Mouse (Mus musculus) gastrocnemius, adult 8-10 months (tissue): ENCODE measurements around the gene Ada. TPM values are rescaled to one million over a fixed set of nuclear protein-coding genes. Genes with fewer than 3 reads are reported as not detected.
A peak's percentile ranks its signal among the peaks of the same experiment; 100 is the strongest.

Experiments
- DNase-seq, 2 experiments: peaks; one replicate each; pipeline ENCODE4 v3.0.0; 2022; ENCODE audit warnings: low spot score in 2 of 2
- total RNA-seq, 4 experiments: library from RNA; stranded (reverse); gene quantifications; 2 replicates each; pipeline ENCODE4 v1.2.4; 2022

The Ada gene
- total RNA-seq, 4 experiments from 2014 or later: 0.34 to 1.2 (median 0.62) TPM; not detected in 1

DNA sequence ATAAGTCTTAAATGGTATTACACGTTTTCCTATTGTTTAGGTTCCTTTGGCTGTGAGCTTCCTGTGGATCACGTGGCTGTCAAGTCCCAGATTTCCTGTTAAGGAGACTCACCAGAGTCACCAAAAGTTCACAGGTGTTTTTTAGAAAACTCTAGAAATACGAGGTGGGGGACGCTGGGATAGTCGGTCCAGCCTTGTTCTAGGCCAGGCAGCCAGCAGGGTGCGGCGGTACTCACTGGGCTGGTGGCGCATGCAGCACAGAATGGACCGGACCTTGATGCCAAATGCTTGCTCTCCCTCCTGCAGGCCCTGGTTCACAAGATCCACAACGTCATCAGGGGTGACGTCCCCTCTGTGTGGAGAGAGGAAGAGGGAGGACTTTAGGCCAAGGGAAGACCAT lies 18.0 kb downstream of the Ada start:
- DNase-seq: no peak

DNA sequence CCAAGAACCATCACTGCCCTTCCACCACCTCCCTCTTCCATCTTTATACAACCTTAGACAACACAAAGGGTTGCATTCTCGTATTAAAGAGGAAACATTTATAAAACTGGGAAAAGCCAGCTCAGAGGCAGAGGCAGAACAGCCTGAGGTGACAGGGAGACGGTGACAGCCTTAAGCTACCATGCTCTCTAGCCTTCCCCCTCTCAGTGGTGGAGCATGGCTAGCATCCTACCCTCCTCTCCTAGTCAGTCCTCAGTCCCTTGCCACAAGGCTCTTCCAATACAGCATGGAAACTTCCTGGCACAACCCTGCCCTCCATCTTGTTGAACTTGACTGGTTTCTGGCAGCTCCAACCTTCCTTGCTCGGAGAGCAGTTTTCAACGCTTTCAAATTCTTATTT lies 21.7 kb downstream of the Ada start:
- DNase-seq: no peak

DNA sequence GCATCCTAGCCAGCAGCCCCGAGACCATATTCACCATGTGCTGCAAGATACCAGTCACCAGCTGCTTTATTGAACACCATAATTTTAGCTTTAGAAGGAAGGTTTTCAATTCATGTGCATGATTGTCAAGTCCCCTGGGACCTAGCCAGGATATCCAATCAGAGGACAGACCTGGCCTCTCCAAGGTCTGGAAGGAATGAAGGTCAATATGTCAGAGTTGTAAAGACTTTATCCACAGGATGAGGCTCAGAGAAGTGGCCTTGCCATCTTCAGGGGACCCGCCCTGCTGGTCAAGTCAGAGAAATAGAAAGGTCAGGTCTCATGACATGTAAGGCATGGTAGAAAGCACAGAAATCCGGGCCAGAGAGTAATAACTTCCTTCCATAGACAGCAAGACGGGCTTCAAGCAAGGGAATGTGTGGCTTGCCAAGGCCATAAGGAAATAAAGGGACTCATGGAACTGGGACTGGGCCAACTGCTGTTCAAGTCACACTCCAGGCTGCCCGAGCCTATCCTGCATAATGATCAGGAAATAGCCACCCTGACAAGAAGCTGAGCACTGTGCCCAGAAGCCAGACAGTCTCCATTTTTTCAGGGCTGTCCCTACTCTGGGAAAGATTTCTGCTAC lies 23.2 kb downstream of the Ada start:
- no peak for DNase-seq

DNA sequence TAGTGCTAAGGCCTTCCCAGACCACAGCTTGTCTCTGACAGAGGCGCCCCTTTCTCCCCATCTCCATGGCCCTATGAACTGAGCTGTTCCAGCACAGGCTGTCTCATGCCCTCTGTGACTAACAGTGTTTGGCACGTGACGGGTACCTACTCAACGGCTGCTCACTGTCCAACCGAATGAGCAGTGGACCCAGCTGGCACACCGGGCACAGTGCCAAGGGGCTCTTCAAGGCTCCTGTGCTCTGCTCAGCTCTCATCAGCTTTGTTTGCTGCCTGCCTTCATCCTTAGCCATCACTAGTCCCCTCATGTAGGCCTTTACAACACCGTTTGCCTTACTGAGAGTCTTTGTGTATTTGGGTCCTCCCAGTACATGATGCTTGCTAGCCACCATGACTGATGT lies 27.5 kb downstream of the Ada start:
- DNase-seq: no peak

DNA sequence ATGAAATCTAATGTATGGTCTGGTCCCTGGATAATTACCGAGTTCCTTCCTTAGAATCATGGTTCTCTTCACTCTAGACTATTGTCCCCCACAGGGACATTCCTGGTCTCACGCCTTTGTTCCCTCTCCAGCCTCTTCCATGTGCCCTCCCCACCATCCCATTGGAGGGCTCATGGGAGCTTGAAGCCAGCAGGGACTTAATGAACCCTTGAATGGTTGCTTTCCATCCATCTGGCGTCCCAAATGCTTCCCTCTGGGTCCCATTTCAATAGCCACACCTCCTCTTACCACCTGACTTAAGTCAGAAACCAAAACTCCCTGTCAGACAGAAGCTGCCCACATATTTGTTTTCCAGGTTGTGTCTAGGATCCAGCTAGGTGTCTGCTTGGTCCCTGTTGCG lies 30.4 kb downstream of the Ada start:
- no peak for DNase-seq

DNA sequence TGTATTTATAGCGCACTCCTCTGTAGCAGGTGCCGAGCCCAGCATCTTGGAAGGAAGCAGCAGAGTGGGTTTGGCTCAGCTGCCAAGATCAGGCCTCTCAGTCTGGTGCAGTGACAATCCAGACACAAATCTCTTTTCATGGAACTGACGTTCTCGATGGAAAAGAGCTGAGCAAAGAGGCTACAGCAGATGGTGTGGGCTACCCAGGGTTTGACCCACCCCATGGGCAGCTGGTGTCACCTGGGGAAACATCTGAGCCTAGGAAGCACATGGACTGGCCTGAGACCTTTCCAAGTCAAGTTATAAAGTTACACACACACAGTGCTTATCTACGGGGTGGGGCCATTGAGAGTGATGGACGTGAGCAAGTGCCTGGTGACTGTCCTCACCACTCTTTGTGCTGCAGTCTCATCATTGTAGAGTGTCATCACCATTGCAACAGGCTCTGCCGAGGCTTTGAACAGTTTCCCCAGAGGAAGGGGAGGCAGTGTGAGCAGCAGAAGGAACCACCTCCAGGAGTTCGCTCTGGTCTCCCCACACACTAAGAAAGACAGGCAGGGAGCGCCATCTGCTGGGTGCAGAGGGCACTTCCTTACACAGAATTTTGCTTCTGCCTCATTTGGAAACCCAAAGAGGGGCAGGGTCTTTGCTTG lies 31.0 kb downstream of the Ada start:
- DNase-seq: peak; percentile 59 to 66

DNA sequence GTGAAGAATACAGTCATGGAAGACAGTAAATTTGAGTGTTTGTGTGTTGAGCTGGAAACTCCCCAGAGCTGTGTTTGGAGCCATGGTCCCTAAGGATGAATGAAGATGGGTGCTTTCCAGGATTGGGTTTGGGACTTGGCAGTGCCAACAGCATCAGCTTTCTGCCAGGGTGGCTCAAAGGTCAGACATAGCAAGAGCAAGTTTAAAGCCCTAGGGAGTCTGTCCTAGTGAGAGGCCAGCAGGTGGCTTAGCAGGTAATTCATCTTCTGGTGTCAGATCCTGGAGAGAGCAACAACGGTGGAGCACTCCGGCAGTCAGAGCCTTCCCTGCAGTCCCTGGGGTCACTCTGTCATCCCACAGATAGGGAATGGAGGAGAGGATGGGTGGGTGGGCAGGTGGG lies 31.5 kb downstream of the Ada start:
- peak in 1 of 2 experiments; percentile 44 for DNase-seq

DNA sequence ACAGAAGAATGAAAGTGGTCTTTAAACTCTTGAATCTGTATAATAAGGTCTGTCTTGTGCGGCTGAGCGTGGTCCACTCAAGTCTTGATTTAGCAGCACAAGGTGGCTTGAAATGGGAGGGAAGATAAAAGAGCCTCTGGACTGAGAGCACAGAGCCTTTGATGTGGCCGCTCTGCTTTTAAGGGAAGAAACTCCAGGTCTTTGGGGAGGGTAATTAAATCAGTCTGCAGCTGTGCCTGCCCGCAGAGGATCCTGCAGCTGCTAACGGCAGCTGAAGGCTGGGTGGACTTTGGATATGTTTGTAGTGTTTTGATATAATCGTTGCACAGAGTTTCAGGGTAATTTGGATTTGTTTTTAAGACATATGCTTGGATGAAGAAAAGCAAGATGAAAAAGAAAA lies 33.2 kb downstream of the Ada start:
- no peak for DNase-seq

DNA sequence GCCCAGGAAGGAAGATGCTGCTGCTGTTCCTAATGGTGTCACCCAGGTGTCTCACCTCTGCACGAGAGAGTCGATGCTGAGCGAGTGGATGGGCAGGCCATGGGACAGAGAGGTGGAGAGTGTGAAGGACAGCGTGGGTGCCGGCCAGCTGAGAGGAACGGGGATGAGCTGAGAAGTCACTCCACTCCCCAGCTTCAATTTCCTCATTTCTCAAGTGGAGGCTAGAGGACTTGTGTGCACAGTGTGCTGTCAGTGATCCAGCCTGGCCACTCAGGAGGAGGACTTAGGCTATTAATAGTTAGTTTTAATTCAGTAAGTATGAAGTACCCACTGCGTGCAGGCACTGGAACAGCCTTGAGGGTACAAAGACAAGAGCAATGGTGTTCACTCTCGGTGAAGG lies 33.6 kb downstream of the Ada start:
- peak in 1 of 2 experiments; percentile 26 for DNase-seq

DNA sequence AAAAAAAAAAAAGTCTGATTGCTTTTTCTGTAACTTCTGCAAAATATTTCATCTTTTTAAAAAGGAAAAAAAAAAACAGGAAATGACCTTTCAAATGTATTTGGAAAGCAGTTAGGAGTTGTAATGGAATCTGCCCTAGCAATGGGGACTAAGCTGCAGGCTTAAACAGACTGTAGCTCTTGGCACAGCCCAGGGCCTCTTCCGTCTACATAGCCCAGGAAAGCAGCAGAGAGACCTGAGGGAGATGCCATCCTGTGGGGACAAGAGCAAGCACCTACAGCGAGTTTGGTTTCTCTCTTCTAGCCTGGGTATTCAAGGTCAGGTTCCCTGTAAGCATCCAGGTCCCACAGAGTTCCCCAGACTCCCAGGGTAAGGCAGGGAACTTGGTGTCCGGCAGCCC lies 36.7 kb downstream of the Ada start:
- DNase-seq: no peak

DNA sequence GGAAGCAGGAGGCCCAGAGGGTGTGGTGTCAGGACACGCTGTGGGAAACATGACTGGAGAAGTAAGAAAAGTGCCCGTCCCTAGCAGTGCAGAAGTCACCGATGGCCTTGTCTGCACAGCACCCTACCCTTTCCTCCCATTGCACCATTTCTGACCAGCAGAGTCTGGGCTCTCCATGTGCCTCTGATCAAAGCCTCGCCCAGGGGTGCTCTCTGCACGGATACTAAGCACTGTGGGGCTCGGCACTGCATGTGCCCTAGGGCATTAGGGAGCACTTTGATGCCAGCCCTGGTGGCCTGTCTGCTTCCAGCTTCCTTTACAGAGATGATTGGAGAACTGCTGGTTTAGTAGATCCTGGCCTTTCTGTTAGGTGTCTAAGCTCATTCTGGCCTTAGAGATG lies 37.2 kb downstream of the Ada start:
- no peak for DNase-seq

DNA sequence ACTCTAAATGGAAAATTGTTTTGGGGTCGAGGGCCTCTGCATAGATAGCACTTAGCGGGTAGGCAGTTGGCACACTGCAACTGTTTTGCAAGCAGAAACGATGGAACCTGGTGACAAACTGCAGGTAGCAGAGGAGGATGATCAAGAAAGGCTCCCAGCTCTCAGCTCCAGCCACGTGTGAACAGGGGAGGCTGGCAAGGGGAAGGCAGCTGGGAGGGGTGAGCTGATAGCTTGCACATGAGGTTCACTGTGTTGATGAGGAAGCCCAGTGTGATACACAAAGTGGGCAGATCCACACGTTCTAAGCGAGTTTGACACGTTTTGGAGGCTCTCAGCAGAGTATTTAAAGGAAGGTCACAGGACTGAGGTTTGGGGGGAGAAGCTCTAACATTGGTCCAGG lies 37.6 kb downstream of the Ada start:
- no peak for DNase-seq

DNA sequence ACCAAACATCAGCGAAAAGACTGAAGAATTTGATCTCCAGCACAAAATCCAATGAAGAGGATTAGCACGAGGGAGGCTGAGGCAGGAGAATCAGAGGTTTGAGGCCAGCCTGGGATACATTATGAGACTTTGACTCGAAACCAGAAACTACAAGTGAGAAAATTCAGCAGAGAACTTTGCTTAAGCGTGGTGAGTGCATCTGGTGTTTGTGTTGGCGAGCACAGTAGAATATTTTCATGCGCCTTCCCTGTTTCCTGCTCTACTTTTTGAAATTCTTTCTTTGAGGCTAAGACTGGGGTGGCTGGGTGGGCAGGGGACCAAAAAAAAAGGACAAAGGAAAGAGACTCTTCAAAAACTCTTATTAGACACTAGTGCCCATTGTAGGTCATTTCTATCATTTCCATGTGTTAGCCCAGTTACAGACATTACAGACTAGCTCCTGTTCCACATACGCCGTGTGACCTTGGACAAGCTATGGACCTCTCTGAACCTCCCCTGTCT lies 38.6 kb downstream of the Ada start:
- no peak for DNase-seq

DNA sequence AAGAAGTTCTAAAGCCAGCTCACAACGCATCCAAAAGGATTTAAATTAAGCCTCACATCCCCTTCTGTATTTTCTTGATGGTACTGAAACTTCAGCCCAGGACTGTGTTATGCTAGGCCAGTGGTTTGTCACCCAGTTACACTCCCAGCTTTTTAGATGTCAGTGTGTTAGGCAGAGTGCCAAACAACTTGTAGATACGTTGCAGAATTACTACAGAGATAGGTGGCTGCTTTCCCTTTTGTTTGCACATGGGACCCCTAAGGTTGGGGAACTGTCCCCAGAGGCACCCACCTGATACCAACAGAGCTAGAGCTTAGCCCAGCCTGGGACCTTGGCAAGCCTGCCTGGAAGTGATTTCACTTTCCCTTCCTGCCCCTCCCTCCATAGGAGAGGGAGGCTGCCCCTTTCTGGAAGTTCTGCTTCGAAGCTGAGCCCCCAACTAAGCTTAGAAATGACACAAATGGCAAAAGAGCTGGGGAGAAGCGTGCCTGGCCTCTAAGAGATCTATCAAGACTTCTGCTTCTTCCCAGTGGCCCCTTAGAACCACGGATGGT lies 39.4 kb downstream of the Ada start:
- DNase-seq: no peak

DNA sequence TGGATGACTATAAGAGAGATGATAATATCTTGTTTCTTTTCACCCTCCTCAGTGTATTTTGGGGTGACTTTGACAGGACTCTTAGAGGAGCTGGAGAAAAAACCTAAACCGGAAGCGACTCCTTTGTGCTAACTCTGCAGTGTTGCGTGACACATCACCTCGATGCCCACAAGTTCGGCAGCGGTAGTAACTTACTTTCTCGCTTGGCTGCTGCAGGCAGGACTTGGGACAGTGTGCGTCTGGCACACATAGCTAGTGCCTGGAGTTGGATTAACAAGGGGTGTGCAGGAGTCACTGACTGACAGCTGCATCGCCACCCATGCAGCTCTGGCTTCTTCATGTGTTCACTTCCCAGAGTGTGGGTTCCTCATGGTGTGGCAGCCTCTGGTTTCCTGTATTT lies 40.0 kb downstream of the Ada start:
- DNase-seq: no peak

DNA sequence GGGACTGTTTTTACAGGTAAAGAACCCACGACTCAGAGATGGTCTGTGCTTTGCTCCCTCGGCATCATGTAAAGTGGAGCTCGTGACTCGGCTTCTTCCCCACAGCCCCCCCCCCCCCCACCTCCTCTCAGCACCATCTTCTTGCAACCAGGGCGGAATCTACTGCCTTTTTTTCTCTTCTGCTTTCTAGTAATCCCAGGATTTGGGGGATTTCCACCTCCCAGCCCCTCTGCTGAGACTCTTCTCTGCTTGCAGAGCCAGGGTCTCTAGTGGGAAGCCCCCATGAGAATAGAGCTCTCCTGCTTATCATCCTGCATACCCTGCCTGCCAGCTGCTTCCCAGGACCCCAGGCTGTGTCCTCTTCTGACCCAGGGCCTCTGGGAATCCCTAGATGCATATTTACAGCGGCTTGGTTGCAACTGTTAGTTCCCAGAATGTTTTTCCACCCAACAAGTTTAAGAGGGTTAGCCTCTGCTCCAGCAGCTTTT lies 41.2 kb downstream of the Ada start:
- no peak for DNase-seq

DNA sequence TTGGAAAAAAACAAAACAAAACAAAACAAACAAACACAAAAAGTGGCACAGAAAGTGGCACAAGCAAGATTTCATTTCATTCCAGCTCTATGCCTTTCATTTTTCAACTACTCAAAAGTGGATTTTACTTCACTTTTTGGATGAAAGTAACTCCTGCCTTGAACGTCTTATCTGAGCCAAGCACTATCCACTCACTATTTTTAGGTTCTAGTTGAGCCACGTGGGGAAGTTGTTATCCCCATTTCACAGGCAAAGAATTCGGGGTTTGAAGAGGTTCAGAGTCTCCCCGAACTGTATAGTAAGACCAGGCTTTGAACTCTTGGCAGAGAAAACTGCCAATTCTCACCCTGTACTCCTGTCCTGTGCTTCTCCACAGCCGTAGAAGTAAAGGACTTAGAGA lies 41.7 kb downstream of the Ada start:
- no peak for DNase-seq

DNA sequence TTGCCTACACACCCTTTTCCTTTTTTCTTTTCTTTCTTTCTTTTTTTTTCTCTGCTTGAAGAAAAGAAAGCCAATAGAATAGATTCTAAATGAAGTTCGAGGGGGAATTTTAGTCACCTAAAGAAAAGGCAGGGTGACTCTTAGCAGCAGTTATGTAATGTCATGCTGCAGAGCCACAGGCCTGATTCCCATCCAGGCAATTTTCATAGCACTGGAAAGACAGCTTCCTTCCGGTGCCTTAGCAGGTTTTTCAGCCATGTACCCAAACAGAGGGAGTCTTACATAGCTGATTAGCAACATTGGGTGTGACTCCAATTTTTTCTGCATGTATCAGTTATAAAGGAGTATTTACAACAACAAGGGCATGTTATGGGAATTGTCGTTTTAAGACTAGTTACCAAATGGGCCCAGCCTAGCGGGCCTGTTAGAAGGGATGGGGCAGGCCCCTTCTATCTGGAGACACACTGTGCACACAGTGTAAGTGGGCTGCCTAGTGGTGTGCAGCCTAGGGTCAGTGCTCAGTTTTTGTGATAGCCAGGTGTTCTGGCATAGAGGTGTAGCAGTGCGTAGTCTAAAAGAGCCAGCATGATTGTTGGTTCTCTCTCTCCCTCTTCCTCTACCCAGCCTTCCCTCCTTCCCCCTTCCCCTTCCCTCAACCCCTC lies 46.3 kb downstream of the Ada start:
- DNase-seq: no peak

DNA sequence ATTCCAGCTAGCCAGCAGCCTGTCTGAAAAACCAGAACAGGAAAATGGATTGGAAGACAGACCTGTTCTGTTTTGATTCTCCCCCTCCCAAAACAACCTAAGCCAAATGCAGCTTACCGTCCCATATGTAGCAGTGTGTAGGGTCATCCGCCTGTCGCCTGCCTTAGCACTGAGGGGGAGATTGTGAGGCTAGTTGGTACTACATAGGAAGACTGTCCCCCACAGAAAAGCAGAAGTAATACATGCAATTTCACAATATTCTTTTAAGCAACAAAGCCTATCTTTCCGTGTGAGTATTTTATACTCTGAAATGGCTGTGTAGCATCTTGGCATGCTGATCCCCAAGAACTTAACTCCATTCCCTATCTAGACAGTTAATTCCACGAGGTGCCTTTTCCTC lies 47.1 kb downstream of the Ada start:
- DNase-seq: no peak

DNA sequence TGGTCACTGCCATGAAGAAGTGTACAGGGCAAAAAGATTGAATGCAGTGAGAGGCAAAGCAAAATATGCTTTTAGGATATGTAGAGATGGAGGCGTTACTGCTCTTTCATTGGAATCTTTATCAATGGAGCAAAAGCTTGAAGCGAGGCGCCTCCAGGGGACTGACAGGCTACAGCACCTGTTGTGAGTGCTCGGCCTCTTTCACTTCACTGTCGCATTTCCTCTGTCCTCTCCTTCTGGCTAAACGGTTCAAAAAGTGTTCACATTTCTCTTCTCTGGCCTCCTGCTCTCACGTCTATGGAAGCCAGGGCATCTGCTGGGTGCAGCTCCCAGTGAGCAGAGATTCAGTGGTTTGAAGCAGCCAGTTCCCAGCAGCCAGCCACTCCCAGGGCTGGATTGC lies 47.6 kb downstream of the Ada start:
- DNase-seq: no peak

DNA sequence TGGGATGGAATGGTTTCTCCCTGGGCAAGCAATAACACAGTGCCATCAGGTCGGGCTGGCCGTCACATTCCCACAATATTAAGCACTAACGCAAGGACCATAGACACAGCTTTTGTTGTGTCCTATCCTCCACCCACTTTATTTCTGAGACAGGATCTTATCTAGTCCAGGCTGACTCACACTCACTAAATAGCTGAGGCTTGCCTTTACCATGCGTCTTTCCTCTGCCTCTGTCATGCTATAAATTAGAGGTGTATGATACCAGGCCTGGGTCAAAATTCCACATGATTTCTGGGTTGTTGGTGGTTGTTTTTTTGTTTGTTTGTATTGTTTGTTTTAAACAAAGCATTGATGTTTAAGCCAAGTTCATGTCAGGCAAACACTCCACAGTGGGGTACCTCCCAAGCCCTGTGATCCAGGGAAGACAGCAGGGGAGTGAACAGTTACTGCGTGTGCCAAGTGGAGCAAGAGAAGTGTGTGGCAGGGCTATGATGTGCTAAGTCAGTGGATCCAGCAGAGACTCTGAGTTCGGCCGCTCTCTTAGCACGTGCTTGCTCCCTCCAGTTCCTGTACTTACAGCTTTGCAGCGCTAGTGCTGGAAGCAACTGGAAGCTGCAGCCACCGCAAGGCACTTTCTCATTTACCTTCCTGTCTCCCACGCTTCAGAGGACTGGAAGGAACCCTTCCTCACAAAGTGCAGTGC lies 50.8 kb downstream of the Ada start:
- DNase-seq: no peak
